Mouse (Mus musculus): ENCODE results near the gene Impad1. TPM values are rescaled to one million over a fixed set of nuclear protein-coding genes. Genes with fewer than 3 reads are reported as not detected.

The Impad1 gene
- polyA plus RNA-seq, 2 experiments, result 26.5 to 49.8 TPM

DNA sequence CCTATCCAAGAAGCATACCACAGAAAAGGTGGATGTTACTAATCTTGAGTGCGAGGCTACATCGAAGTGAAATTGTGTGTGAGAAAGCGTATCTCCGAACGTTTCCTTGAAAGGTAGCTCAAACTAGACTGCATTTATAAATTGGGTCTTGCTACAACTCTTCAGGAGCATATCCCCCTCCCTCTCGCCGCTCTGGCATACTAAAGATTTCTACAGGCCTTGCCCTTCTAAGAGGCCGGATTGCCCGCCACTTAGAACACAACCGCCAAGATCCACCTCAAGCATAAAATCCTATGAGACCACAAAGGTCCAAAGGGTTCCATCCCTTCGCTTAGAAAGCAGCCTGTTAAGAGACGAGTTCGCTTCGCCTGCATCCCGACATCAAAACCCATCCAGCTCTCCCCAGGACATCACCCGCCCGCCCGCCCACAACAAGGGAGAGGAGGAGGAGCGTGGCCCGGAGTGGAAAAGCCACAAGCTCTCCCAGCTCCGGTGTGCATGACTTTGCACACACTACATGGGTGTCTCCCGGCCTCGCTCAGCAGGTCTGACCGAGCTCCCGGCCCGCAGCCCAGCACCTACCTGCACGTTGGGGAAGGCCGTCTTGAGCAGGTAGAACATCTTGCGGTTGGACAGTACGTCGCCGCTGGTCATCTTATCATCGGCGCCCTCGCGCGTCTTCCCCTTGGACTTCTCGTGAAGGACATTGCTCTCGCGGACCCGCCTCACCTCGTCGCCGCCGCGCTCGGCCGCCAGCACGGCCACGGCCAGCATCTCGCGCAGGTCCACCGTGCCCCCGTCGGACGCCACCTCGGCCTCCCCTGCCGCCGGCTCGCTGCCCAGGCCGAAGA, 789 bp downstream of the Impad1 start:
- WGBS, result 1% methylated on average over 59 of the region's 61 CpGs
- 0 out of 2 replicates have a peak, but pooled peaks cover 4% of the 10 kb centered on the region for H3K36me3 ChIP-seq (ENCODE audit: control insufficient read depth, insufficient read depth, low read length)
- H3K9me3 ChIP-seq (ENCODE audit: control insufficient read depth, low read length), result 0 out of 2 replicates have a peak, but pooled peaks cover 3% of the 10 kb centered on the region
- no peaks in the 10 kb centered on the region for H3K27me3 ChIP-seq (ENCODE audit: control insufficient read depth, insufficient read depth, low read length)
- peak overlapping the region; percentile 74 for H3K4me2 ChIP-seq (replicated peaks; ENCODE audit: low read depth, low read length, severe bottlenecking)
- H3K4me1 ChIP-seq (ENCODE audit: control insufficient read depth, insufficient read depth, low read length), result peaks cover 12% of the 10 kb centered on the region; the same call in 1 of the 2 replicates
- peak overlapping the region; percentile 96 for H3K4me3 ChIP-seq (replicated peaks; ENCODE audit: low read length)
- H3K9ac ChIP-seq (ENCODE audit: low read depth, low read length, severe bottlenecking), result peak overlapping the region; percentile 95
- peak; percentile 46 for DNase-seq (ENCODE audit: low spot score)
- peak overlapping the region; percentile 78 for H3K27ac ChIP-seq (replicated peaks; ENCODE audit: low read depth, low read length)
- TF ChIP-seq POLR2A (IDR thresholded peaks at IDR 0.05; ENCODE audit: borderline replicate concordance, extremely low read depth, insufficient read depth, insufficient read length), result 0 out of 2 replicates have a peak, but pooled peaks have one; percentile 25
- ATAC-seq (ENCODE audit: low FRiP score, low read depth), result peak; percentile 77

DNA sequence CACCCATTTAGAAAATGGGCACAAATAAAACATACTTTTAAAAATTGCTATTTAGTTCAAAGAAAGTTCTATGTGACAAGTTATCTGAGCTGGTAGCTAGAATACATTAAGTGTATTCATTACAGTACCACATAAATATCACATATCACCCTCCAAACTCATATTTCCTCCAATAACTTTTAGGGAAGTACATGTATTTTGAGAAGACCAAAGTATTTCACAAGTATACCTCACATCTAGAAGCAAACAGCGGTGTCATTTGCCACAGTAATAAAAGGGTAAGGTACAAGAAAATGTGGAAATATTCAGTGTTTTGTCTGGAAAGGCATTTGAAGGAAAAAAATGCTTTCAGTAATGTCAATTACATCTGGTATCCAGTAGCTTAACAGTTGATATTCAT, 2.0 kb downstream of the Impad1 start:
- ATAC-seq (ENCODE audit: low FRiP score, low read depth), result no peak

DNA sequence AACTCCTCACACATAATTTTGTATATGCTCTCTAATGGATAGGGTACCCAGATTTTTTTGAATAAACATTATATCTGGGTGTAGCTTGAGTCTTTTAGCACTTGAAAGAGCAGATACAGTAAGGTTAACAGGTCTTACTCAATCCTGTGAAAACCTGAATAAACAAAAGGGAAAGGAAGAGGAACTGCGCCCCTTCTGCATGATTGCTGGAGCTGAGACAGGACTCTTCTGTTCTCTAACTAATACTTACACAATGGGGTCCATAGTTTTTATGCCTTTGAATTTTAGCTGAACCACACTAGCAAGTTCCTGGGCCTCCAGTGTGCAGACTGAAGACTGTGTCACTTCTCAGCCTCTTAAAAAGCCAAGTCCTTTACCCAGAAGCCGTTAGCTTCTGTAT, 8.0 kb downstream of the Impad1 start:
- H3K27ac ChIP-seq (replicated peaks; ENCODE audit: low read depth, low read length), result no peak overlapping the region
- 0 out of 2 replicates have a peak, but pooled peaks cover 1% of the 10 kb centered on the region for H3K4me1 ChIP-seq (ENCODE audit: control insufficient read depth, insufficient read depth, low read length)
- H3K36me3 ChIP-seq (ENCODE audit: control insufficient read depth, insufficient read depth, low read length), result peaks cover 8% of the 10 kb centered on the region; the same call in 1 of the 2 replicates
- no peak overlapping the region for H3K4me3 ChIP-seq (replicated peaks; ENCODE audit: low read length)
- TF ChIP-seq POLR2A (IDR thresholded peaks at IDR 0.05; ENCODE audit: borderline replicate concordance, extremely low read depth, insufficient read depth, insufficient read length), result no peak
- 93% methylated on average over 2 of the region's 2 CpGs for WGBS
- H3K9ac ChIP-seq (ENCODE audit: low read depth, low read length, severe bottlenecking), result no peak overlapping the region
- DNase-seq (ENCODE audit: low spot score) (no peak), ATAC-seq (ENCODE audit: low FRiP score, low read depth) (no peak)
- H3K9me3 ChIP-seq (ENCODE audit: control insufficient read depth, low read length), result 0 out of 2 replicates have a peak, but pooled peaks cover 7% of the 10 kb centered on the region
- H3K4me2 ChIP-seq (replicated peaks; ENCODE audit: low read depth, low read length, severe bottlenecking), result no peak overlapping the region
- H3K27me3 ChIP-seq (ENCODE audit: control insufficient read depth, insufficient read depth, low read length), result no peaks in the 10 kb centered on the region

More for the DNA sequence above, 2.0 kb downstream of the Impad1 start:
- H3K4me3 ChIP-seq (replicated peaks; ENCODE audit: low read length), result peak overlapping the region; percentile 96
- 0 out of 2 replicates have a peak, but pooled peaks cover 3% of the 10 kb centered on the region for H3K9me3 ChIP-seq (ENCODE audit: control insufficient read depth, low read length)
- peak overlapping the region; percentile 74 for H3K4me2 ChIP-seq (replicated peaks; ENCODE audit: low read depth, low read length, severe bottlenecking)
- H3K4me1 ChIP-seq (ENCODE audit: control insufficient read depth, insufficient read depth, low read length), result peaks cover 12% of the 10 kb centered on the region; the same call in 1 of the 2 replicates
- H3K27me3 ChIP-seq (ENCODE audit: control insufficient read depth, insufficient read depth, low read length), result no peaks in the 10 kb centered on the region
- no peak overlapping the region for H3K27ac ChIP-seq (replicated peaks; ENCODE audit: low read depth, low read length)
- H3K9ac ChIP-seq (ENCODE audit: low read depth, low read length, severe bottlenecking), result no peak overlapping the region
- 0 out of 2 replicates have a peak, but pooled peaks cover 4% of the 10 kb centered on the region for H3K36me3 ChIP-seq (ENCODE audit: control insufficient read depth, insufficient read depth, low read length)
- WGBS, result 71% methylated on average over 1 of the region's 1 CpGs
- DNase-seq (ENCODE audit: low spot score), result no peak
- TF ChIP-seq POLR2A (IDR thresholded peaks at IDR 0.05; ENCODE audit: borderline replicate concordance, extremely low read depth, insufficient read depth, insufficient read length), result no peak

DNA sequence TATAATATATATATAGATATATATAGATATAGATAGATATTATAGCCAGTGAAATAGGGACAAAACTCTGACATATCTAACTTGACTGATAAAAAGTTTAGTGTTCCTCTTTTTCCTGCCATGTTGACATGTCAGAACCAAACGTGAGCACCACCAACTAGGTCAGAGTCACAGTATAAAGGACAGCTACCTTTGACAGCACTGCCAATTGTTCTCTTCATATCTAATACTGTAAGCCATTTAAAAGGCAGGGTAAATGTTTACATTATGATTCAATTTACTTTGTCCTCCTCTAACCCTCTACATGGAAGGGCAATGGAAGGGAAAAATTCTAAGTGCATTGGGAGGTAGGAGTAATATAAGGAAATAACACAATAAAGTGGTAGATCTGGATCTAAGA, 8.8 kb downstream of the Impad1 start:
- H3K9me3 ChIP-seq (ENCODE audit: control insufficient read depth, low read length), result 0 out of 2 replicates have a peak, but pooled peaks cover 7% of the 10 kb centered on the region

DNA sequence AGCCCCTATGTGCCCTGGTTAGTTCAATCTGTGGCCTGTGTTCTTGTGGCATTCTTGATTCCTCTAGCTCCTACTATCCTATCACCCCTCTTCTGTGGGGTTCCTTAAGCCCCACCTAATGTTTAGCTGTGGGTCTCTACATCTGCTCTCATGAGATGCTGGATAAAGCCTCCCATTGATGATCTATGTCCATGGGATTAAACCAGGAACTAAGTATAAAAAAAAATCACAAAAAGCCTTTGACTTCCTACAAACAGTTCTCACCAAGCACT, 9.5 kb downstream of the Impad1 start:
- no peak for ATAC-seq (ENCODE audit: low FRiP score, low read depth)
- Histone ChIP-seq H3K9ac (ENCODE audit: low read depth, low read length, severe bottlenecking) (no peak overlapping the region), H3K27ac (replicated peaks; ENCODE audit: low read depth, low read length) (no peak overlapping the region), H3K4me1 (ENCODE audit: control insufficient read depth, insufficient read depth, low read length) (no peaks in the 10 kb centered on the region), H3K36me3 (ENCODE audit: control insufficient read depth, insufficient read depth, low read length) (peaks cover 5% of the 10 kb centered on the region; the same call in 1 of the 2 replicates), H3K27me3 (ENCODE audit: control insufficient read depth, insufficient read depth, low read length) (no peaks in the 10 kb centered on the region), H3K4me3 (replicated peaks; ENCODE audit: low read length) (no peak overlapping the region), H3K4me2 (replicated peaks; ENCODE audit: low read depth, low read length, severe bottlenecking) (no peak overlapping the region), H3K9me3 (ENCODE audit: control insufficient read depth, low read length) (0 out of 2 replicates have a peak, but pooled peaks cover 7% of the 10 kb centered on the region)
- no peak for TF ChIP-seq POLR2A (IDR thresholded peaks at IDR 0.05; ENCODE audit: borderline replicate concordance, extremely low read depth, insufficient read depth, insufficient read length)
- no peak for DNase-seq (ENCODE audit: low spot score)

More for the DNA sequence above, 8.8 kb downstream of the Impad1 start:
- 86% methylated on average over 1 of the region's 1 CpGs for WGBS
- Histone ChIP-seq H3K27ac (replicated peaks; ENCODE audit: low read depth, low read length) (no peak overlapping the region), H3K4me1 (ENCODE audit: control insufficient read depth, insufficient read depth, low read length) (no peaks in the 10 kb centered on the region), H3K4me2 (replicated peaks; ENCODE audit: low read depth, low read length, severe bottlenecking) (no peak overlapping the region), H3K9ac (ENCODE audit: low read depth, low read length, severe bottlenecking) (no peak overlapping the region), H3K27me3 (ENCODE audit: control insufficient read depth, insufficient read depth, low read length) (no peaks in the 10 kb centered on the region), H3K36me3 (ENCODE audit: control insufficient read depth, insufficient read depth, low read length) (peaks cover 8% of the 10 kb centered on the region; the same call in 1 of the 2 replicates), H3K4me3 (replicated peaks; ENCODE audit: low read length) (no peak overlapping the region)
- DNase-seq (ENCODE audit: low spot score), result no peak
- ATAC-seq (ENCODE audit: low FRiP score, low read depth), result no peak
- no peak for TF ChIP-seq POLR2A (IDR thresholded peaks at IDR 0.05; ENCODE audit: borderline replicate concordance, extremely low read depth, insufficient read depth, insufficient read length)
